Mouse (Mus musculus) G1E-ER4 (cell line): ENCODE results near the gene Kmt2b. TPM values are rescaled to one million over a fixed set of nuclear protein-coding genes. Genes with fewer than 3 reads are reported as not detected.

Experiments
- GATA1 ChIP-seq: IDR thresholded peaks from one replicate; pipeline ENCODE4 v1.8.0; 2012; ENCODE audit warnings: low read length, inconsistent platforms
- polyA plus RNA-seq: library from polyadenylated mRNA; stranded (reverse); fragments of >175 nt; gene quantifications from 2 replicates; pipeline ENCODE4 v1.2.3, GENCODE M21; 2012

The Kmt2b gene
- polyA plus RNA-seq, 1 experiment: 147 TPM

GRCm38 (mm10) chr7:30589435-30590301 is 1.1 kb upstream of the Kmt2b start:
- no peak for TF ChIP-seq GATA1

GRCm38 (mm10) chr7:30587842-30588667 is 471 bp downstream of the Kmt2b start:
- TF ChIP-seq GATA1: no peak

- no peak for TF ChIP-seq GATA1
Observed at GRCm38 (mm10) chr7:30586455-30587020, 2.0 kb downstream of the Kmt2b start.

GRCm38 (mm10) chr7:30585170-30585569 is 3.4 kb downstream of the Kmt2b start:
- TF ChIP-seq GATA1: no peak

- no peak for TF ChIP-seq GATA1
Observed at GRCm38 (mm10) chr7:30584339-30584738, 4.2 kb downstream of the Kmt2b start.

- TF ChIP-seq GATA1: no peak
Observed at GRCm38 (mm10) chr7:30581547-30581946, 7.0 kb downstream of the Kmt2b start.

- no peak for TF ChIP-seq GATA1
Observed at GRCm38 (mm10) chr7:30579950-30580349, 8.6 kb downstream of the Kmt2b start.

GRCm38 (mm10) chr7:30572969-30573368 is 15.6 kb downstream of the Kmt2b start:
- no peak for TF ChIP-seq GATA1

GRCm38 (mm10) chr7:30572389-30572788 is 16.1 kb downstream of the Kmt2b start:
- TF ChIP-seq GATA1: no peak

GRCm38 (mm10) chr7:30567555-30567954 is 21.0 kb downstream of the Kmt2b start:
- TF ChIP-seq GATA1: no peak

- no peak for TF ChIP-seq GATA1
Observed at GRCm38 (mm10) chr7:30566033-30566432, 22.5 kb downstream of the Kmt2b start.

- TF ChIP-seq GATA1: no peak
Observed at GRCm38 (mm10) chr7:30564970-30565571, 23.5 kb downstream of the Kmt2b start, which contains the start of gene Igflr1. Igflr1 (plus strand) TSS chr7:30565427.

- TF ChIP-seq GATA1: no peak
Observed at GRCm38 (mm10) chr7:30563906-30564280, 24.6 kb downstream of the Kmt2b start.

GRCm38 (mm10) chr7:30563117-30563905 is 25.2 kb downstream of the Kmt2b start, which contains the start of the genes U2af1l4, Gm49396 and Psenen:
U2af1l4 (plus strand) TSS chr7:30563301.
Gm49396 (plus strand) TSS chr7:30563344.
Psenen (minus strand) TSS chr7:30563627.
- no peak for TF ChIP-seq GATA1
